Mouse (Mus musculus) cerebellum, adult 11 months (tissue): Measurements from ENCODE around the gene N4bp1.
A peak's percentile ranks its signal among the peaks of the same experiment; 100 is the strongest.

Source experiments
- DNase-seq: peaks from one replicate; pipeline ENCODE4 v3.0.0; 2022

Gene N4bp1

GRCm38 (mm10) chr8:86820186-86820755 lies 64.8 kb downstream of the N4bp1 start:
- DNase-seq: no peak

DNA sequence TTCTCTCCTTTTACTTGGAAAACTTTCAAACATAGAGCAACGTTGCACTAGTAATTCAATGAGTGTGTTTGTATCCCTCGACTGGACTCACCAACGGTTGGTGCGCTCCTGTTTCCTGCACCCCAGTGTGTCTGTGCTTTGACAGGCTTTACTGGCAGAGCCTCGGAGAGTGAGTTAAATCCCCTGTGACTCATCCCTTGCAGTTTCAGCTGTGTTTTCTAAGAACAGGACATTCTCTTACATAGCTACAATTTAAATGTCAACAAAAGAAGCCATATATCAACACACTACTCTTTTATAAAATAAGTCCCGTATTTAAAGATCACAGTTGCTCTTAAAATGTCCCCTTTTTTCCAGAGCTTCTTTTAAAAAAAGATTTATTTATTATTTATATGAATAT lies 65.6 kb downstream of the N4bp1 start:
- DNase-seq: no peak

DNA sequence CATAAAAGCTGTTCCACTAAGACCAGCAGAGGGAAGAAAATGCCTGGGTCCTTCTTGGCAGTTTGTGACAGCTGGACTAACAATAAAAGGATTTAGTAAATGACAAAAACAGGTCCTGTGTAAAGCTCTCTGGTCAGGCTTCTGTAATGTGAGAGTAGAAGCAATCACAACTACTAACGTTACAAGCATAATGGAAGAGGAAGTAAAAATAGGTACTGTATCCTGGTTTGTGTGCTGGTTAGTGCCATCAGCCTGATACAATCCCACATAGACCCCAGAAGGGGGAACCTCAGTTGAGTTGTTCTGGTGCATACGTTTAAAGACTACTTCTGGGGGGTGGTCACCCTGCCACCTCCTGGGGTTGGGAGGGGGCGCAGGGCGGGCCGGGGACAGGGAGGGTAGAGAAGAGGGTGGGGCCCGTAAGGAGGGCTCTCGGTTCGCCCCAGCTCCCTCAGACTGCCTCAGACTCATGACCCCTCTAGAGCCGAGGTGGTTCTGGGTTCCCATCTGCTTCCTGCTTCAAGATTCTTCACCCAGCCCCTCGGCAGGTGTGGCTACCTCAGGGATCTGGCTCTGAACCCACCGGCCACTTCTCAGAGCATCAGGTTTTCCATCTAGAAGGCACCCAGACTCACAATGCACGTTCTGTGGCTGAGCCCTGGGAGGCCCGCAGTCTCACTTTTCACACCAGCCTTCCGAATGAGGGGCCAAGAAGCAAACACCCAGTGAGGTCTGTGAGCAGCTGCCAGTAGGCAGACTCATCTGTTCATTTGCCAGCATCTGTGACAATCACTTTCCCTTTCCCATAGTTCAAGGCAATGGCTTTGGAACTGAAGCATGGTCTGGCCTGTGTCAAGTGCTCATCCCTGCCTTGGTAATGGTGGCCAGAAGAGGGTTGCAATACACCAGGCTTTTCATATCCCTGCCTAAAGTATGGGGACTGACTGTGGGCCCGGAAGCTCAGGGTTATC lies 75.8 kb downstream of the N4bp1 start:
- DNase-seq: no peak

- peak; percentile 18 for DNase-seq
These were observed 76.8 kb downstream of the N4bp1 start for GRCm38 (mm10) chr8:86808239-86808638.

GRCm38 (mm10) chr8:86801988-86802387 lies 83.1 kb downstream of the N4bp1 start:
- no peak for DNase-seq

DNA sequence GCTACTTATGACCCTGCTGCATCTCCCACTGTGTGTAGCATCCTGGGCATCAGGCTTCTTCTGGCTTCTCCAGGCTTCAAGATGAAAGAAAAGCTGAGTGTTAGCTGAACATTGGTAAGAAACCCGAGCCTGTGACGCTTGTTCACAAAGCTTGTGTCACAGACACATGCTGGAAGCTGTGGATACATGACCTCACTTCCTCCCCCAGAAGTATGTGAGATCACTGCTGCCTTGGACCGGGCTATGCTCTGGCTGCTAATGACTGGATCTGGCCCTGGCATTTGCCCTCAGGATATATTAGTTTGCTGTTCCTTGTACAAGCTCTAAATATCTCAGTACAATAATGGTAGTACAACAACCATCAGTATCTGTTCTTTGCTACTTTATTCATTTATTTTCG lies 84.1 kb downstream of the N4bp1 start:
- DNase-seq: no peak

DNA sequence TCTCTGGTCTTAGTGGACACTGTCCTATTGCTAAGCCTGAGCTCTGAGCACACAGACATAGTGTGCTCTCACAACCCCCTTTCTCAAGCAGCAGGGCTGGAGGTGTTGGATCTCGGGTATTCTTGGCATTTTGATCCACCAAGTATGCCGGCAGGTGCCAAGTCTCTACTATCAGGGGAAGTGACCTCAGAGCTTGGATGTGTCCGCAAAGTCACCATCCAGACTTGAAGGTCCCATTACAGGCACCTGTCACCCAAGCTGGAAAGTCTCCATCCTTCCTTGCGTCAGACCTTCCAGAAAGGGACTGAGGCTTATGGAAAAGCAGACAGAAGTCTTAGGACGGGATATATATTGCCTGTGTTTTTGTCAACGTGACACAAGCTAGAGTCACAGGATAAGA lies 86.9 kb downstream of the N4bp1 start:
- DNase-seq: no peak

GRCm38 (mm10) chr8:86797705-86798104 lies 87.4 kb downstream of the N4bp1 start:
- DNase-seq: no peak

GRCm38 (mm10) chr8:86794716-86795115 lies 90.3 kb downstream of the N4bp1 start:
- no peak for DNase-seq

DNA sequence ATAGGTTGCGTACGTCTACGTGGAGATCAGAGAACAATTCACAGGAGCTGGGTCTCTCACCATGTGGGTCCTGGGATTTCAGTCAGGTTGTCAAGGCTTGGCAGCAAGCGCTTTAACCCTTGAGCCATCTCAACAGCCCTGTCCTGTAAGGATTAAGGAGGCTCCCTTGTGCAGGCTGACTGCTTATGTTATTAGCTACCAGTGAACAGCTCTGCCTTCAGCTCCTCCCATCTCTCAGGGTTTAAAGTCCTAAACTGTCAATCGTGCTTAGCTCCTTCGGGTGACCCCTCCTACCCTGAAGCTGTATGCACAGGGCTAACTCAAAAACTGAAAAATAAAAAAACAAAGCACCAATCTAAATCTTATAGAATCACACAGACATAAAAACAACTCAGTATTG lies 93.5 kb downstream of the N4bp1 start:
- DNase-seq: no peak

GRCm38 (mm10) chr8:86789576-86789975 lies 95.5 kb downstream of the N4bp1 start:
- no peak for DNase-seq

DNA sequence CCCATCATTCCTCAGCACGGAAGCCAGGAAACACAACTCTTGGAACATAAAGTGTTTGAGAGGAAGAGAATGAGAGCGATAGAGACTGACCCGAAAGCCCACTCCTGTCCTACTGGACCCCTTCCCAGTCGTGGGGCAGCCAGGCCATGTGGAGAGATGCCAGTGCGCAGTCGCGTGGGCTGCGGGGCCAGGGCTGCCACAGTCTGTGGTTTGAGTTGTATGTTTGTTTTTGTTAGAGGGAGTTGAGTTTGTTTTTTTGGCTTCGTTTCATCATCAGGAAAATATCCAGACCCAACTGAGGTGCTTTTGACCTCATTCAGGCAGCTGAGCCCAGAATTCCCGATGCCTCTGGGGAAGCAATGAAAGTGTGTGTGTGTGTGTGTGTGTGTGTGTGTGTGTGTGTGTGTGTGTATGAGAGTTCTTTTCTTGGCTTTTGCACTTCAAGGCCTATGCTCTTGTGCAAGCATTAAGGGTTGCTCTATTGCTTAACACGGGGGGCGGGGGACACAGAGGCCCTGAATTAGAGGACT lies 97.1 kb downstream of the N4bp1 start:
- no peak for DNase-seq

DNA sequence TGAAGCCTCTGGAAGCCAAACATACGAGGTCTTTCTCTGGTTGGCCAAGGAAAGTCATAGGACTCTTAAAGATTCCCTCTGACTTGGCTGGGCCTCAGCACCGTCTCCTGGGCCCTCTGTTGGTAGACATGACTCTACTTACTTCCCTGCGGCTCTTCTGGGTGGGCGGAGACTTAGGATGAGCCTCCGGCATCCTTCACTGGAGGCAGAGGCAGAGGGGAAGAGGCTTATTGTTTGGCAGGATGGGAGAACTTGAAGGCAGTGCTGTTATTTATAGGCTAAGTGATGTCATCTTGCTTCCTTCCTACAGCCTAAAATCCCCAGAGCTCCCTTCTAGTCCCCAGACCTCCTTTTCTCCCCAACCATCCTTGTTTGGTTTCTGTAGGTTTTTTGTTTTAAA lies 98.6 kb downstream of the N4bp1 start:
- DNase-seq: no peak

DNA sequence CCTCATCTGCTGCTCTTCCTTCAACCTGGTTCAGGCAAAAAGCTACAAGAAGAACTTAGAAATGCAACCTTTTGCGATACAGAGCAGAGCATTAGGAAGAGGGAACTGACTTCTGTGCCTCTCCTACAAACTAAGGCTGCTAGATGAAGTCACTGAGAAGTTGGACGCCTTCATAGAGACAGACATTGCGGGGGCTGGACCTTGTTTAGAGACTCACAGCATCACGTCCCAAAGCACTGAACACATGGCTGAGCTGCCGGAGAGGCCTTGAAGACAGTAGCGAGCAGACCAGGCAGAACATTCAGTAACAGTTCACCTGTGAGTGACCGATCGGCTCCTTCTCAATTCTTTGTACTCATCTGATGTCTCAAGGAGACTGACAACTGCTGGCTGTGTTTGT lies 104.0 kb downstream of the N4bp1 start:
- DNase-seq: no peak

GRCm38 (mm10) chr8:86779207-86779606 lies 105.9 kb downstream of the N4bp1 start:
- no peak for DNase-seq

GRCm38 (mm10) chr8:86769945-86770715 lies 114.9 kb downstream of the N4bp1 start:
- DNase-seq: no peak

DNA sequence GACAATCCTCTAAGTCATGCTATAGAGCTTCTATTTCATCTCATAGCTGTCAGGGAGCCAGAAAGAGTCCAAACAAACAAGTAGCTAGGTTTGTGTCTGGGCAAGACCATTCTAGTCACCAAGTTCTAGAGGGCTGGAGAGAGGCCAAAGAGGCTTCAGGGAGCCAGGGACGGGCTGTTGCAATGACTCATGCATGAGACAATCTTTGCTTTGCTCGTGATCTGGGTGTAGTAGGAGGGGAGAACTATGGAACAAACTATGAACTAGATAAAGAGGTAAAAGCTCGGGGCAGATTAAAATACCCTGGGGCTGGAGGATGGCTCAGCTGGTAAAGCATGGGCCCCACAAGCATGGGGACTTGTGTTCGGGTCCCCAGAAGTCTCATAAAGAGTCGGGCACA lies 116.6 kb downstream of the N4bp1 start:
- no peak for DNase-seq

DNA sequence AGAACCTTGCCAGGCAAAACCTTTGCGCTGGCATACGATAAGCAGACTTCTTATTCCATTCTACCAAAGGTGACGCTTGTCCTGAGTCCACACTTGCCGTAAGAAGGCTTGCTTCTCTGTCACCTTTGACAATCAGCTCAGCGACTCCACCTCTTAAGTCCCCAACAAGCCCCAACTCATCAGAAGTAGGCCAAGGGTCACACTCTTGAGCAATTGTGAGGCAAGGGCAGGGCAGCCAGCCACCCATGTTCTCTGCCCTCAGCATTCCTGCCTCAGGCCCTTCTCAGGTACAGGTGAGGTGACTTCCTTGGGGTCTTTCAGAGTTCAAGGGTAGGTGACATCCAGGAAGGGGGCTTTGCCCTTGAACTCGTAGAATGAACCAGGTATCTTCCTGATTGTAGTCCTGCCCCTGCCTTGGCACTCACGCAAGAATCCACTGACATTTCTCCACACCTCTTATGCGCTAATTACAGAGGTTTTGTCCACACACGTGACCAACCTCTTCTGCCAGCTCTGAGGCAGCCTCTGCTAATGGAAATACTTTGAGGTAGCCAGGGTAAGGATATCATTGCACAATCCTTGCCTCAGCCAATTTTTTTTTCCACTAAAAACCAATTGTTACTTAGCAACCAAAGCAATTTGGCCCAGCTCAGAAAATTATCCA lies 118.4 kb downstream of the N4bp1 start:
- DNase-seq: no peak

- no peak for DNase-seq
These were observed 119.4 kb downstream of the N4bp1 start for GRCm38 (mm10) chr8:86765669-86766068.

DNA sequence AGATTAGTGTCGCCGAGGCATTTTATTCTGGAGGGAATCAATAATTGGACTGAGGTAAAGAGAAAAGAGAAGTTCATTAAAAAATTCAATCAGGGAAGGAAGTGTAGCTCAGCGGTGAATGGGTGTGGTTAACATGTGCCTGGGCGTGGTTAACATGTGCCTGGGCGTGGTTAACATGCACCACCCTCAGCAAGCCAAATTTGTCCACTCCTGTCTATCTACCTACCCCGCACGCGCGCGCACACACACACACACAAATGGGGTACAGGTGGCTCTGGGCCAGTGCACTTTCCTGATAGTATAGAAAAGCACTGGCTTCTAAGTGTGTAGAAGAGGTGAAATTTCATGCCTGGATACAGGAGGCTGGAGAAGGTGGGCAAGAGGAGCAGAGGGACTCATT lies 119.9 kb downstream of the N4bp1 start:
- no peak for DNase-seq

DNA sequence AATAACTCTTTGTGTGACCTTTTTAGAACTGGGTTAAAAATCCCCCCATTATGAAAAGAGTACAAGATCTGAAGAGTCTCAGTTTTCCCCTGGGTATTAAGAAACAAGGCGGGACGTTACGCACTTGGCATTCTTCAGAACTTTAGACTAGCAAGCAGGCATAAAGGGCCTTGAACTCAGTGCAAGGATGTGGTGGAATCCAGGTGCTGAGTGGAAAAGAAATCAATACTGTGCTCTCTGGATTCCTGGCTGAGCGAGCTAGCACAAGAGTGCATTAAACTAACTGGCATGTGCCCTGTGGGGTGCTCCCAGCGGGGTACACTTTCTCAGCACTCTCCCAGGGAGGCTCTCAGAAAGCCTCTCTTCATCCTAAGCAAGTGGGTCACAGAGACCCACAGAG lies 122.3 kb downstream of the N4bp1 start:
- no peak for DNase-seq

GRCm38 (mm10) chr8:86760746-86761145 lies 124.3 kb downstream of the N4bp1 start:
- DNase-seq: no peak

DNA sequence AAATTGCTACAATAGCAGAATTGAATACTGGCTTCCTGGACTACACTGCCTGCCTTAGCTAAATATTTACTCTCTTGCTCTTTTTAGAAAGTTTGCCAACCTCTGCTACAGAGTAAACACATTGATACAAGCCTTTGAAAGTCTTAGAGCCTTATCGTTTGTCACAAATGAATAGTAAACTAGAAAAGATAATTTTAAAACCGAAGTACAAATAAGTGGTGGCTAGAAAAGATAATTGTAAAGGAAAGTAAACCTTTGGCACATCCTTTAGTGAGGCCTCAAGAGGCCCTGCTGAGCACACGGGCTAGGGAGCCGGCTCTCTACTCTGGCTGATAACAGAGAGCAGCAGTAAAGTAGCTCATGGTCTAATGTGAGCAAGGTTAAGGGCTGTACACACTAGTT lies 126.0 kb downstream of the N4bp1 start:
- no peak for DNase-seq
